Mouse (Mus musculus) yolk sac, embryonic 10.5 days (tissue): ENCODE results near the gene Tmem176b.

Experiments used
- DNase-seq: peaks from one replicate; pipeline ENCODE4 v3.0.0-alpha.2; 2017; ENCODE audit warnings: low spot score

Gene Tmem176b

GRCm38 (mm10) chr6:48840973-48841625 is at the start of gene Tmem176b:
TSS of gene Tmem176b (minus strand) at chr6:48841496.
- peak; percentile 84 for DNase-seq

GRCm38 (mm10) chr6:48876510-48877135 is 35.3 kb upstream of the Tmem176b start:
- DNase-seq, result no peak

- no peak for DNase-seq
Observed at GRCm38 (mm10) chr6:48875515-48875914, 34.2 kb upstream of the Tmem176b start.

GRCm38 (mm10) chr6:48874576-48874975 is 33.3 kb upstream of the Tmem176b start:
- DNase-seq, result no peak

- DNase-seq, result no peak
Observed at GRCm38 (mm10) chr6:48872596-48872995, 31.3 kb upstream of the Tmem176b start, which contains the start of gene Aoc1. TSS of gene Aoc1 (plus strand) at chr6:48872896.

- DNase-seq, result no peak
Observed at GRCm38 (mm10) chr6:48869774-48870173, 28.5 kb upstream of the Tmem176b start.

GRCm38 (mm10) chr6:48867158-48867557 is 25.9 kb upstream of the Tmem176b start:
- no peak for DNase-seq

GRCm38 (mm10) chr6:48866355-48866950 is 25.2 kb upstream of the Tmem176b start:
- DNase-seq, result peak; percentile 18

GRCm38 (mm10) chr6:48865152-48865745 is 24.0 kb upstream of the Tmem176b start:
- DNase-seq, result peak; percentile 17

GRCm38 (mm10) chr6:48864723-48865122 is 23.4 kb upstream of the Tmem176b start:
- peak; percentile 27 for DNase-seq

GRCm38 (mm10) chr6:48864181-48864580 is 22.9 kb upstream of the Tmem176b start:
- DNase-seq, result no peak

GRCm38 (mm10) chr6:48863488-48863887 is 22.2 kb upstream of the Tmem176b start:
- no peak for DNase-seq

GRCm38 (mm10) chr6:48862816-48863215 is 21.5 kb upstream of the Tmem176b start:
- no peak for DNase-seq

GRCm38 (mm10) chr6:48861616-48862280 is 20.5 kb upstream of the Tmem176b start:
- no peak for DNase-seq

- DNase-seq, result no peak
Observed at GRCm38 (mm10) chr6:48860851-48861250, 19.6 kb upstream of the Tmem176b start.

- peak; percentile 74 for DNase-seq
Observed at GRCm38 (mm10) chr6:48860130-48860815, 19.0 kb upstream of the Tmem176b start.

GRCm38 (mm10) chr6:48857613-48858302 is 16.5 kb upstream of the Tmem176b start:
- DNase-seq, result no peak

GRCm38 (mm10) chr6:48854155-48854554 is 12.9 kb upstream of the Tmem176b start:
- no peak for DNase-seq

GRCm38 (mm10) chr6:48851820-48852491 is 10.7 kb upstream of the Tmem176b start:
- peak; percentile 36 for DNase-seq

GRCm38 (mm10) chr6:48845086-48845485 is 3.8 kb upstream of the Tmem176b start:
- no peak for DNase-seq
